In the genomic region with DNA sequence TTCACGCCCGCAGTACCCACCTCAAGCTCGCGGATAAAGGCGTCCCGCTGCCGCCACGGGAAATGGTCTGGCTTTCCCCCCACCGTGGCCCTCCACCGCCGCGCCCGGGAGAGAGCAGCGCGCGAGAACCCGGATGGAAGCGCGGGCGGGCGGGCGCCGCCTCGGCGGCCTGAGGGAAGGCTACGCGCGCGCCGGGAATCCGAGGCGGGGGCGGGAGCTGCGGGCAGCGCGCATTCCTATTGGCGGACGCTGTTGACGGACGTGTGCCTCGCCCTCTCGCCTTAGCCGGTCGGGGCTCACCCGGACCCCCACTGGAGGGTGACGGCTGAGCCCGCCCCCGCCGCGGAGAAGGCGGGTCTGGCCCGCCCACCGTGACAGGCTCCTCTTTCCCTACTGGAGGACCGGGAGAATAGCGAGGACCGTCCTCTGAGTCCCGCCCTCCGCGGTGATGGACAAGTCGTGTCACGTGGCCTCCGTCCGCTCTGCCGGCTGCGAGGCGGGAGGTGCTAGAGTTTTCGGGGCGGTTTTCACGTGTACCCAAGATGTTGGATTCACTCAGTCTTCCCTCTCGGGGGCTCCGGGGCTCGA, we compare ENCODE assay signal across 8 mouse cellular contexts. TPM values are rescaled to one million over a fixed set of nuclear protein-coding genes. Genes with fewer than 3 reads are reported as not detected.
DNase-seq lines count a peak whose midpoint lies in the region; ATAC-seq and TF ChIP-seq lines count a peak whose summit lies in the region.

No protein-coding gene starts in this region.

- DNase-seq in CD8-positive naive resting alpha-beta T cell, adult 2 months (ENCODE audit: low read depth in 2 of 2, low spot score in 2 of 2), result peak; percentile 97 to 98
- DNase-seq in c-Kit-positive CD71-negative TER-119-negative erythroid progenitor cells, embryonic 14.5 days (ENCODE audit: low read depth), result peak; percentile 91
- DNase-seq in forebrain, embryonic 10.5 days (ENCODE audit: extremely low spot score, low spot score), result peak; percentile 99
- peak; percentile 99 to 100 for DNase-seq in kidney, postnatal 25 days
- DNase-seq in liver, embryonic 14.5 days (ENCODE audit: low read depth in 3 of 3, low spot score in 3 of 3), result peak; percentile 97 to 98 (median 97)
- peak; percentile 99 for DNase-seq in neural tube, embryonic 11.5 days (ENCODE audit: low spot score)
- DNase-seq in stomach, postnatal 0 days (ENCODE audit: low spot score), result peak; percentile 100

- peak overlapping the region; percentile 70 for H3K4me2 ChIP-seq in heart, embryonic 15.5 days
- H3K4me2 ChIP-seq in liver, embryonic 14.5 days (ENCODE audit: low read depth), result peak overlapping the region; percentile 66
- peak overlapping the region; percentile 34 for H3K4me2 ChIP-seq in neural tube, embryonic 11.5 days (ENCODE audit: low read depth)
- peak overlapping the region; percentile 59 for H3K4me2 ChIP-seq in stomach, postnatal 0 days (replicated peaks; ENCODE audit: low read depth)

- no peak for TF ChIP-seq EP300 in liver, embryonic 14.5 days (IDR thresholded peaks at IDR 0.05; ENCODE audit: low read depth)
- no peak for TF ChIP-seq EP300 in stomach, postnatal 0 days (optimal IDR thresholded peaks at IDR 0.05)

- H3K4me3 ChIP-seq in forebrain, embryonic 10.5 days, result peak overlapping the region; percentile 96
- H3K4me3 ChIP-seq in heart, embryonic 15.5 days, result peak overlapping the region; percentile 91
- H3K4me3 ChIP-seq in liver, embryonic 14.5 days (ENCODE audit: insufficient read depth in 1 of 2, low read depth in 2 of 2, low read length in 2 of 2), result peak overlapping the region; percentile 92 to 96
- peak overlapping the region; percentile 79 for H3K4me3 ChIP-seq in neural tube, embryonic 11.5 days (ENCODE audit: low read depth, low read length)
- H3K4me3 ChIP-seq in stomach, postnatal 0 days (ENCODE audit: low read depth, low read length), result peak overlapping the region; percentile 96

- no peaks in the 10 kb centered on the region for H3K9me3 ChIP-seq in forebrain, embryonic 10.5 days
- no peaks in the 10 kb centered on the region for H3K9me3 ChIP-seq in heart, embryonic 15.5 days (replicated peaks)
- no peaks in the 10 kb centered on the region for H3K9me3 ChIP-seq in liver, embryonic 14.5 days (ENCODE audit: control insufficient read depth, low read length)
- no peaks in the 10 kb centered on the region for H3K9me3 ChIP-seq in neural tube, embryonic 11.5 days (ENCODE audit: control insufficient read depth, low read length)
- no peaks in the 10 kb centered on the region for H3K9me3 ChIP-seq in stomach, postnatal 0 days (ENCODE audit: control insufficient read depth, low read length)

- TF ChIP-seq CTCF in liver, embryonic 14.5 days (IDR thresholded peaks at IDR 0.05; ENCODE audit: low read depth), result no peak
- TF ChIP-seq CTCF in stomach, postnatal 0 days (IDR thresholded peaks at IDR 0.05; ENCODE audit: low read depth), result peak; percentile 37

- 0% methylated on average over 68 of the region's 72 CpGs for WGBS in forebrain, embryonic 10.5 days
- 0% methylated on average over 71 of the region's 72 CpGs for WGBS in heart, embryonic 15.5 days
- under 1% methylated on average over 72 of the region's 72 CpGs for WGBS in liver, embryonic 14.5 days (ENCODE audit: insufficient replicate concordance)
- 0% methylated on average over 63 of the region's 72 CpGs for WGBS in neural tube, embryonic 11.5 days
- WGBS in stomach, postnatal 0 days, result 0% methylated on average over 54 of the region's 72 CpGs

- peak overlapping the region; percentile 100 for H3K27ac ChIP-seq in forebrain, embryonic 10.5 days
- peak overlapping the region; percentile 99 for H3K27ac ChIP-seq in heart, embryonic 15.5 days
- peak overlapping the region; percentile 96 for H3K27ac ChIP-seq in liver, embryonic 14.5 days
- peak overlapping the region; percentile 97 for H3K27ac ChIP-seq in neural tube, embryonic 11.5 days (ENCODE audit: low read depth, low read length)
- peak overlapping the region; percentile 100 for H3K27ac ChIP-seq in stomach, postnatal 0 days (replicated peaks)

- H3K36me3 ChIP-seq in forebrain, embryonic 10.5 days (replicated peaks), result no peaks in the 10 kb centered on the region
- no peaks in the 10 kb centered on the region for H3K36me3 ChIP-seq in heart, embryonic 15.5 days
- H3K36me3 ChIP-seq in liver, embryonic 14.5 days (replicated peaks; ENCODE audit: control insufficient read depth, insufficient read depth, low read depth), result no peaks in the 10 kb centered on the region
- no peaks in the 10 kb centered on the region for H3K36me3 ChIP-seq in neural tube, embryonic 11.5 days (ENCODE audit: control insufficient read depth, insufficient read depth, low read length)
- H3K36me3 ChIP-seq in stomach, postnatal 0 days (ENCODE audit: control insufficient read depth, insufficient read depth, low read length), result no peaks in the 10 kb centered on the region

- peak overlapping the region; percentile 98 for H3K9ac ChIP-seq in heart, embryonic 15.5 days
- H3K9ac ChIP-seq in liver, embryonic 14.5 days (replicated peaks), result peak overlapping the region; percentile 100
- peak overlapping the region; percentile 98 for H3K9ac ChIP-seq in neural tube, embryonic 11.5 days (ENCODE audit: low read length)
- H3K9ac ChIP-seq in stomach, postnatal 0 days (ENCODE audit: low read length), result peak overlapping the region; percentile 99

- no peaks in the 10 kb centered on the region for H3K27me3 ChIP-seq in forebrain, embryonic 10.5 days (ENCODE audit: poor library complexity, severe bottlenecking)
- H3K27me3 ChIP-seq in heart, embryonic 15.5 days, result no peaks in the 10 kb centered on the region
- H3K27me3 ChIP-seq in liver, embryonic 14.5 days (ENCODE audit: control insufficient read depth, insufficient read depth, low read length), result no peaks in the 10 kb centered on the region
- H3K27me3 ChIP-seq in neural tube, embryonic 11.5 days (ENCODE audit: control insufficient read depth, insufficient read depth, low read length), result no peaks in the 10 kb centered on the region
- no peaks in the 10 kb centered on the region for H3K27me3 ChIP-seq in stomach, postnatal 0 days (ENCODE audit: control insufficient read depth, insufficient read depth, low read length)

- peak; percentile 97 for ATAC-seq in heart, embryonic 15.5 days (replicated peaks; ENCODE audit: insufficient number of reproducible peaks, insufficient read depth, low FRiP score, low read depth)
- ATAC-seq in liver, embryonic 14.5 days (ENCODE audit: insufficient read depth), result peak; percentile 90
- ATAC-seq in neural tube, embryonic 11.5 days (ENCODE audit: insufficient read depth, low FRiP score, low TSS enrichment), result peak; percentile 97
- ATAC-seq in stomach, postnatal 0 days (ENCODE audit: low FRiP score, low TSS enrichment), result peak; percentile 98

- peaks cover 39% of the 10 kb centered on the region for H3K4me1 ChIP-seq in forebrain, embryonic 10.5 days
- H3K4me1 ChIP-seq in heart, embryonic 15.5 days (replicated peaks), result peaks cover 30% of the 10 kb centered on the region
- H3K4me1 ChIP-seq in liver, embryonic 14.5 days (replicated peaks; ENCODE audit: control insufficient read depth in 2 of 2, insufficient read depth in 2 of 2, low read length in 1 of 2), result peaks cover 12 to 20% of the 10 kb centered on the region in 2 experiments
- peaks cover 9% of the 10 kb centered on the region for H3K4me1 ChIP-seq in neural tube, embryonic 11.5 days (ENCODE audit: control insufficient read depth, insufficient read depth, low read length)
- H3K4me1 ChIP-seq in stomach, postnatal 0 days (replicated peaks; ENCODE audit: control insufficient read depth, insufficient read depth), result no peaks in the 10 kb centered on the region; the same call in none of the 2 replicates

RNA-seq across cellular contexts. Expression of gene A830005F24Rik, which starts 33.1 kb away (rescaled TPM):
- 2.2 and 2.5 TPM in 2 replicates for polyA plus RNA-seq in forebrain, embryonic 10.5 days (2016; fragmentation: Nextera tagmentation; extraction: Ambion mirVana)
- 0.49 and 0.61 TPM in 2 replicates for polyA plus RNA-seq in heart, embryonic 15.5 days (2015; fragmentation: Nextera tagmentation; extraction: Ambion mirVana)
- polyA plus RNA-seq in liver, embryonic 14.5 days (2012; rRNA removed), result 0.06 and 0.35 TPM in 2 replicates
- 0.30 and 0.43 TPM in 2 replicates for polyA plus RNA-seq in liver, embryonic 14.5 days (2014; fragmentation: Nextera tagmentation; extraction: Ambion mirVana)
- polyA plus RNA-seq in neural tube, embryonic 11.5 days (2014; fragmentation: Nextera tagmentation; extraction: Ambion mirVana), result 2.0 and 3.1 TPM in 2 replicates
- 0.36 and 0.56 TPM in 2 replicates for polyA plus RNA-seq in stomach, postnatal 0 days (2015; fragmentation: Nextera tagmentation; extraction: Ambion mirVana)

RNA-seq across cellular contexts. Expression of gene Zfp169, which starts 33.2 kb away (rescaled TPM):
- 4.3 and 4.9 TPM in 2 replicates for polyA plus RNA-seq in forebrain, embryonic 10.5 days (2016; fragmentation: Nextera tagmentation; extraction: Ambion mirVana)
- polyA plus RNA-seq in heart, embryonic 15.5 days (2015; fragmentation: Nextera tagmentation; extraction: Ambion mirVana), result 2.1 and 2.4 TPM in 2 replicates
- polyA plus RNA-seq in liver, embryonic 14.5 days (2012; rRNA removed), result 1.8 and 2.1 TPM in 2 replicates
- 0.86 and 0.87 TPM in 2 replicates for polyA plus RNA-seq in liver, embryonic 14.5 days (2014; fragmentation: Nextera tagmentation; extraction: Ambion mirVana)
- polyA plus RNA-seq in neural tube, embryonic 11.5 days (2014; fragmentation: Nextera tagmentation; extraction: Ambion mirVana), result 8.9 and 9.1 TPM in 2 replicates
- polyA plus RNA-seq in stomach, postnatal 0 days (2015; fragmentation: Nextera tagmentation; extraction: Ambion mirVana), result 1.3 and 1.9 TPM in 2 replicates

Comparison
In these comparisons a context has a peak if more than half of its experiments do, and no peak if none do; other contexts are left out.
1. Peak in every context shown above with its lines: DNase-seq, ATAC-seq, H3K4me3 ChIP-seq and H3K27ac ChIP-seq.